Mouse (Mus musculus) lung, adult 2 months (tissue): Measurements from ENCODE around the gene Psmc2.

Source experiments
- CTCF ChIP-seq: fragments of 200-500 bp; IDR thresholded peaks from 2 replicates; pipeline ENCODE4 v1.5.1; 2011; ENCODE audit warnings: mild to moderate bottlenecking, low read length, control low read depth; ENCODE audit not compliant: insufficient read depth
- POLR2A ChIP-seq: fragments of 200-500 bp; IDR thresholded peaks from 2 replicates; pipeline ENCODE4 v1.6.1; 2011; ENCODE audit warnings: low read depth, mild to moderate bottlenecking, control low read depth, low read length, borderline replicate concordance; ENCODE audit errors: extremely low read depth

DNA sequence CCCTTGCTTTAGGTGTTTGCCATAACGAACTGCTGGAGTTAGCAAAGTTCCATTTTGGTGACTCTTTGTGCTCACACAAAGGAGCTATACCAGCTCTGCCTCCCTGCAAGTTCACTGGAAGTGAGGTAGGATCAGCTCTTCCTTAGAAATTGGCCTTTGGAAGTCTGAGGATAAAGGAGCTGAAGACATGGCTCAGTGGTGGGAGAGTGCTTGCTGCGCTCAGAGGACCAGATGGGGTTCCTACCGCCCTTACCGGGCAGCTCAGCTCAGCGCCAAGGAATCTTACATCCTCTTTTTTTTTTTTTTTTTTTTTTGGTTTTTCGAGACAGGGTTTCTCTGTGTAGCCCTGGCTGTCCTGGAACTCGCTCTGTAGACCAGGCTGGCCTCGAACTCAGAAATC, 39.1 kb upstream of the Psmc2 start:
- TF ChIP-seq CTCF: no peak
- TF ChIP-seq POLR2A: no peak
